Mouse (Mus musculus) neural tube, embryonic 14.5 days (tissue): ENCODE measurements around the gene Dcst2. TPM values are rescaled to one million over a fixed set of nuclear protein-coding genes. Genes with fewer than 3 reads are reported as not detected.

Experiments
- ATAC-seq: fragments of 200-750 bp; cut with Nextera tagmentation; 2 replicates; pipeline ENCODE4 v1.8.0; 2017; ENCODE audit warnings: low read depth, mild to moderate bottlenecking, moderate TSS enrichment, moderate library complexity
- H3K27ac ChIP-seq: fragments of 300-500 bp; sonication (generic); 2 replicates; pipeline ENCODE4 v1.5.1; 2014; ENCODE audit warnings: low read depth, mild to moderate bottlenecking, control low read depth, low read length, moderate library complexity, mixed read lengths
- H3K27me3 ChIP-seq: fragments of 300-500 bp; sonication (generic); 2 replicates; pipeline ENCODE4 v1.6.1; 2014; ENCODE audit warnings: low read length; ENCODE audit not compliant: control insufficient read depth, insufficient read depth
- H3K36me3 ChIP-seq: fragments of 300-500 bp; sonication (generic); 2 replicates; pipeline ENCODE4 v1.6.1; 2014; ENCODE audit warnings: low read length, mixed read lengths; ENCODE audit not compliant: control insufficient read depth, insufficient read depth
- H3K4me1 ChIP-seq: fragments of 300-500 bp; sonication (generic); 2 replicates; pipeline ENCODE4 v1.6.1; 2014; ENCODE audit warnings: low read length; ENCODE audit not compliant: control insufficient read depth, insufficient read depth
- H3K4me2 ChIP-seq: fragments of 300-500 bp; sonication (generic); 2 replicates; pipeline ENCODE4 v1.6.1; 2014; ENCODE audit warnings: mild to moderate bottlenecking, low read depth, low read length, control low read depth
- H3K4me3 ChIP-seq: fragments of 300-500 bp; sonication (generic); 2 replicates; pipeline ENCODE4 v1.5.1; 2014; ENCODE audit warnings: low read depth, low read length, control low read depth, mixed read lengths
- H3K9ac ChIP-seq: fragments of 300-500 bp; sonication (generic); replicated peaks from 2 replicates; pipeline ENCODE4 v1.6.1; 2014; ENCODE audit warnings: low read depth, mild to moderate bottlenecking, control low read depth, low read length, mixed read lengths
- H3K9me3 ChIP-seq: fragments of 300-500 bp; sonication (generic); 2 replicates; pipeline ENCODE4 v1.6.1; 2016; ENCODE audit warnings: low read length; ENCODE audit not compliant: control insufficient read depth
- WGBS: fragments of 180-500 bp; shearing (Covaris S2); extraction: QIAGEN DNeasy Blood & Tissue Kit; methylation state at CpG from one replicate; pipeline ENCODE4 v1.1.7; 2014; 5-methylcytosine and 5-hydroxymethylcytosine counted together
- polyA plus RNA-seq: library from polyadenylated mRNA; unstranded; fragments of >200 nt; fragmentation: Nextera tagmentation; extraction: Ambion mirVana; gene quantifications from 2 replicates; pipeline ENCODE4 v1.2.1, GENCODE M21; 2014

The Dcst2 gene
- polyA plus RNA-seq, 1 experiment from 2014 or later, result 0.25 TPM

GRCm38 (mm10) chr3:89318971-89319590 lies 42.7 kb upstream of the Dcst2 start:
- Histone ChIP-seq H3K4me3 (peak overlapping the region; percentile 78), H3K4me1 (peaks cover 52% of the 10 kb centered on the region), H3K9ac (peak overlapping the region; percentile 97; the same call in 1 of the 2 replicates), H3K27me3 (peaks cover 3% of the 10 kb centered on the region; the same call in 1 of the 2 replicates), H3K9me3 (no peaks in the 10 kb centered on the region), H3K27ac (peak overlapping the region; percentile 98), H3K4me2 (peak overlapping the region; percentile 86), H3K36me3 (peaks cover 10% of the 10 kb centered on the region)
- no peak for ATAC-seq
- WGBS, result 4% methylated on average over 21 of the region's 21 CpGs

GRCm38 (mm10) chr3:89319591-89320350 lies 42.0 kb upstream of the Dcst2 start:
- peaks cover 3% of the 10 kb centered on the region; the same call in 1 of the 2 replicates for H3K27me3 ChIP-seq
- no peak for ATAC-seq
- 3% methylated on average over 58 of the region's 58 CpGs for WGBS

GRCm38 (mm10) chr3:89320581-89321182 lies 41.1 kb upstream of the Dcst2 start:
- WGBS, result 1% methylated on average over 27 of the region's 41 CpGs
- ATAC-seq, result peak; percentile 36
- peak overlapping the region; percentile 78 for H3K4me3 ChIP-seq
- peak overlapping the region; percentile 98 for H3K27ac ChIP-seq
- no peaks in the 10 kb centered on the region for H3K36me3 ChIP-seq
- H3K4me2 ChIP-seq, result peak overlapping the region; percentile 86
- H3K9me3 ChIP-seq, result no peaks in the 10 kb centered on the region
- H3K4me1 ChIP-seq, result peaks cover 48% of the 10 kb centered on the region
- peaks cover 3% of the 10 kb centered on the region; the same call in 1 of the 2 replicates for H3K27me3 ChIP-seq
- peak overlapping the region; percentile 97 for H3K9ac ChIP-seq

More at GRCm38 (mm10) chr3:89319591-89320350, 42.0 kb upstream of the Dcst2 start:
- peak overlapping the region; percentile 97 for H3K9ac ChIP-seq
- peak overlapping the region; percentile 86 for H3K4me2 ChIP-seq
- peak overlapping the region; percentile 98 for H3K27ac ChIP-seq
- H3K36me3 ChIP-seq, result peaks cover 4% of the 10 kb centered on the region; the same call in 1 of the 2 replicates
- H3K9me3 ChIP-seq, result no peaks in the 10 kb centered on the region
- peak overlapping the region; percentile 78 for H3K4me3 ChIP-seq
- peaks cover 52% of the 10 kb centered on the region for H3K4me1 ChIP-seq

- H3K4me3 ChIP-seq, result peak overlapping the region; percentile 78
- H3K9ac ChIP-seq, result peak overlapping the region; percentile 97
- peaks cover 3% of the 10 kb centered on the region; the same call in 1 of the 2 replicates for H3K27me3 ChIP-seq
- no peaks in the 10 kb centered on the region for H3K9me3 ChIP-seq
- H3K27ac ChIP-seq, result peak overlapping the region; percentile 98
- peak; percentile 22 for ATAC-seq
- no peaks in the 10 kb centered on the region for H3K36me3 ChIP-seq
- H3K4me1 ChIP-seq, result peaks cover 44% of the 10 kb centered on the region
- WGBS, result under 1% methylated on average over 64 of the region's 66 CpGs
- peak overlapping the region; percentile 86 for H3K4me2 ChIP-seq
Measured at GRCm38 (mm10) chr3:89321183-89322130, 40.3 kb upstream of the Dcst2 start.

- peak overlapping the region; percentile 78 for H3K4me3 ChIP-seq
- H3K9me3 ChIP-seq, result no peaks in the 10 kb centered on the region
- 2% methylated on average over 14 of the region's 14 CpGs for WGBS
- H3K27ac ChIP-seq, result peak overlapping the region; percentile 98
- H3K36me3 ChIP-seq, result no peaks in the 10 kb centered on the region
- peak overlapping the region; percentile 97 for H3K9ac ChIP-seq
- H3K4me1 ChIP-seq, result peaks cover 38% of the 10 kb centered on the region
- ATAC-seq, result no peak
- H3K27me3 ChIP-seq, result peaks cover 3% of the 10 kb centered on the region; the same call in 1 of the 2 replicates
- peak overlapping the region; percentile 86 for H3K4me2 ChIP-seq
Measured at GRCm38 (mm10) chr3:89322131-89322500, 39.7 kb upstream of the Dcst2 start.

- Histone ChIP-seq H3K27ac (peak within 1 kb of the TSS; percentile 98), H3K4me3 (peak within 1 kb of the TSS; percentile 78), H3K27me3 (peaks cover 3% of the 10 kb centered on the region; the same call in 1 of the 2 replicates), H3K36me3 (no peaks in the 10 kb centered on the region), H3K4me1 (peaks cover 38% of the 10 kb centered on the region), H3K9me3 (no peaks in the 10 kb centered on the region), H3K9ac (peak within 1 kb of the TSS; percentile 97), H3K4me2 (peak within 1 kb of the TSS; percentile 86)
- WGBS, result 1% methylated on average over 48 of the region's 53 CpGs
- peak; percentile 39 for ATAC-seq
Measured at GRCm38 (mm10) chr3:89322514-89323165, 39.1 kb upstream of the Dcst2 start, which contains the start of gene Efna3. Gene Efna3 (minus strand): TSS chr3:89322965.

- H3K36me3 ChIP-seq, result no peaks in the 10 kb centered on the region
- 94% methylated on average over 8 of the region's 8 CpGs for WGBS
- H3K4me2 ChIP-seq, result no peak overlapping the region
- H3K27ac ChIP-seq, result no peak overlapping the region
- H3K9me3 ChIP-seq, result no peaks in the 10 kb centered on the region
- no peak overlapping the region for H3K9ac ChIP-seq
- no peak overlapping the region for H3K4me3 ChIP-seq
- H3K4me1 ChIP-seq, result peaks cover 20% of the 10 kb centered on the region; the same call in 1 of the 2 replicates
- peaks cover 3% of the 10 kb centered on the region; the same call in 1 of the 2 replicates for H3K27me3 ChIP-seq
- ATAC-seq, result no peak
Measured at GRCm38 (mm10) chr3:89325882-89326281, 35.9 kb upstream of the Dcst2 start.
